ENCODE assay signal across 22 mouse cellular contexts in the genomic region with DNA sequence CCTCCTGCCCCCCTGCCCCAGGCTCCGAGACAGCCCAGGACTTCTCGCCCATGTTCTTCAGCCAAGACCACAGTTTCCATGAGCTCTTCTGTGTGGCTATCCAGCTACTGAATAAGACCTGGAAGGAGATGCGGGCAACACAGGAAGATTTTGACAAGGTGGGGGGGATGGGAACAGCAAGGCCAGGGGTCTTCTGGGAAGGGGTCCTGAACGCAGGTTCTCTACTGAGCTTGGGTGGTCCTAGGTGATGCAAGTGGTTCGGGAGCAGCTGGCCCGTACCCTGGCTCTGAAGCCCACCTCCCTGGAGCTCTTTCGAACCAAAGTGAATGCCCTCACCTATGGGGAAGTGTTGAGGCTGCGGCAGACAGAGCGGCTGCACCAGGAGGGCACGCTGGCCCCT.
"Had no signal": no experiment of that assay in that cellular context is flagged by ENCODE, and none has a peak within 500 bp of the region (broad histone marks: within the 10 kb centered on the region; RNA-seq: fewer than 3 reads in every experiment).

No protein-coding gene starts in this region.

- H3K9me3 ChIP-seq: heart, embryonic 12.5 days; hindbrain, embryonic 10.5 days; hindbrain, embryonic 12.5 days; intestine, embryonic 15.5 days; limb, embryonic 10.5 days; limb, embryonic 12.5 days; liver, embryonic 13.5 days; liver, embryonic 15.5 days had no signal

- H3K27me3 ChIP-seq: heart, embryonic 12.5 days; hindbrain, embryonic 12.5 days; intestine, embryonic 15.5 days; limb, embryonic 12.5 days; liver, embryonic 13.5 days; liver, embryonic 15.5 days had no signal

- H3K4me3 ChIP-seq: gastrocnemius, adult 2 months; heart, adult 2 months; heart, embryonic 12.5 days; hindbrain, embryonic 10.5 days; hindbrain, embryonic 12.5 days; intestine, embryonic 15.5 days; layer of hippocampus, adult 2 months; left cerebral cortex, adult 2 months; limb, embryonic 10.5 days; limb, embryonic 12.5 days; liver, embryonic 13.5 days; liver, embryonic 15.5 days had no signal

- DNase-seq: gastrocnemius, postnatal 10 days; gastrocnemius, postnatal 25 days; heart, postnatal 10 days; heart, postnatal 4 days; kidney, adult 18-20 months; kidney, adult 8-10 months; kidney, postnatal 10 days; kidney, postnatal 4 days; liver; liver, embryonic 13.5 days had no signal

- H3K27ac ChIP-seq: gastrocnemius, adult 2 months; heart, adult 2 months; hindbrain, embryonic 10.5 days; hindbrain, embryonic 12.5 days; hindbrain, embryonic 14.5 days; intestine, embryonic 15.5 days; layer of hippocampus, adult 2 months; left cerebral cortex, adult 2 months; limb, embryonic 10.5 days; limb, embryonic 12.5 days; liver, embryonic 13.5 days; liver, embryonic 15.5 days had no signal
